Mouse (Mus musculus): ENCODE results near the gene Cd163l1.

DNA sequence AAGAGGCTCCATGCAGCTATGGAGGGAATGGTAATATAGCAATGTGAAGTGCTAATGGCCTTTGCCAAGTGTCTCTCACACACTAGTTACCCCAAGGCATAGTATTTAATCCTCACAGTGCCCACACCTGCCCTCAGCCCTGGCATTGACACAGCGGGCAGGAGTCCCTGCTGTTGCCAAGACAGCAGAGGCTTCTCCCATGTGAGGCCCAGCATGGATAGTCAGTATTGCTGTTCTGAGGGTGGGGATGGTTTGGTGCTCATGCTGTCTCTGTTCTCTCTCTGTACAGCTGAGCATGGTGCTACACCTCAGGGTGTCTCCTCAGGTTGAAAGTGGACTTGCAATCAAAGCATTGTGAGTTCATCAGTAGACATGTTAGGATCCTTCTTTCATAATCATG lies 27.6 kb upstream of the Cd163l1 start:
- TF ChIP-seq CTCF (IDR thresholded peaks at IDR 0.05; ENCODE audit: borderline replicate concordance, insufficient read depth, low read depth, low read length) (no peak), POLR2A (IDR thresholded peaks at IDR 0.05; ENCODE audit: borderline replicate concordance, insufficient read depth, low read length) (no peak)

Data from cerebellum, adult 2 months (tissue).